In the genomic region with DNA sequence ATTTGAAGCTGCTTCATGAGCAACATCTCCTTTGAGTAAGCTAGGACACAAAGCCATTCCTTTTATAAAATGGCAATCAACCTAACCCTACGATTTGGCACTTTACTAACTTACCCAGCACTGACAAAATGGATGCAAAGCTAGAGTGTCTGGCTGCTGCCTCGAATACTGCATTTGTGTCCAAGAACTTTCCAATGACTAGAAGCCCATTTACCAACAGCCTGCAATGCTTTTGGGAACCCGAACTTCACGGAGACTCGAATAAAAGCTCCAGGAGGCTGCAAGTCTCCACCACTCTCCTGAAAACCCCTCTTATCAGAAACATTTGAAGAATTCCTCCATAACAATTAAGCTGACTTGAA, we compare ENCODE assay signal across 8 mouse cellular contexts. TPM values are rescaled to one million over a fixed set of nuclear protein-coding genes. Genes with fewer than 3 reads are reported as not detected.
DNase-seq lines count a peak whose midpoint lies in the region; ATAC-seq and TF ChIP-seq lines count a peak whose summit lies in the region.

No protein-coding gene starts in this region.

- H3K4me1 ChIP-seq in heart, embryonic 15.5 days (replicated peaks) = peaks cover 31% of the 10 kb centered on the region
- peaks cover 29 to 39% of the 10 kb centered on the region in 2 experiments for H3K4me1 ChIP-seq in MEL (ENCODE audit: control insufficient read depth in 1 of 2, insufficient read depth in 2 of 2, low read length in 2 of 2)
- peaks cover 30% of the 10 kb centered on the region for H3K4me1 ChIP-seq in forebrain, embryonic 10.5 days
- H3K4me1 ChIP-seq in liver, embryonic 11.5 days (replicated peaks; ENCODE audit: control insufficient read depth, insufficient read depth, low read length) = peaks cover 33% of the 10 kb centered on the region
- H3K4me1 ChIP-seq in stomach, postnatal 0 days (replicated peaks; ENCODE audit: control insufficient read depth, insufficient read depth) = no peaks in the 10 kb centered on the region; the same call in 1 of the 2 replicates

- TF ChIP-seq CTCF in MEL (IDR thresholded peaks at IDR 0.05 in 2 of 3, conservative IDR thresholded peaks at IDR 0.05 in 1 of 3; ENCODE audit: control insufficient read depth in 1 of 3, insufficient read depth in 1 of 3, low read depth in 2 of 3, low read length in 3 of 3, poor library complexity in 1 of 3, severe bottlenecking in 1 of 3) = no peak
- no peak for TF ChIP-seq CTCF in stomach, postnatal 0 days (IDR thresholded peaks at IDR 0.05; ENCODE audit: low read depth)

- under 1% methylated on average over 5 of the region's 5 CpGs for WGBS in heart, embryonic 15.5 days
- 9% methylated on average over 5 of the region's 5 CpGs for WGBS in forebrain, embryonic 10.5 days
- WGBS in liver, embryonic 11.5 days = 7% methylated on average over 5 of the region's 5 CpGs
- 3% methylated on average over 5 of the region's 5 CpGs for WGBS in stomach, postnatal 0 days

- H3K4me2 ChIP-seq in heart, embryonic 15.5 days = peak overlapping the region; percentile 63
- peak overlapping the region; percentile 79 for H3K4me2 ChIP-seq in liver, embryonic 11.5 days
- H3K4me2 ChIP-seq in stomach, postnatal 0 days (replicated peaks; ENCODE audit: low read depth) = peak overlapping the region; percentile 84

- peak overlapping the region; percentile 79 for H3K4me3 ChIP-seq in heart, embryonic 15.5 days
- peak overlapping the region; percentile 72 to 98 for H3K4me3 ChIP-seq in MEL (ENCODE audit: control insufficient read depth in 1 of 2, insufficient read depth in 1 of 2, low read depth in 2 of 2, low read length in 2 of 2)
- peak overlapping the region; percentile 97 for H3K4me3 ChIP-seq in forebrain, embryonic 10.5 days
- H3K4me3 ChIP-seq in liver, embryonic 11.5 days (ENCODE audit: low read depth, low read length) = peak overlapping the region; percentile 92
- peak overlapping the region; percentile 91 for H3K4me3 ChIP-seq in stomach, postnatal 0 days (ENCODE audit: low read depth, low read length)

- peak overlapping the region; percentile 100 for H3K27ac ChIP-seq in heart, embryonic 15.5 days
- peak overlapping the region; percentile 78 for H3K27ac ChIP-seq in MEL (ENCODE audit: control insufficient read depth, low read depth, low read length)
- peak overlapping the region; percentile 100 for H3K27ac ChIP-seq in forebrain, embryonic 10.5 days
- H3K27ac ChIP-seq in liver, embryonic 11.5 days (ENCODE audit: low read depth, low read length) = peak overlapping the region; percentile 98
- H3K27ac ChIP-seq in stomach, postnatal 0 days (replicated peaks) = peak overlapping the region; percentile 99

- no peaks in the 10 kb centered on the region for H3K9me3 ChIP-seq in heart, embryonic 15.5 days (replicated peaks)
- no peaks in the 10 kb centered on the region for H3K9me3 ChIP-seq in MEL (replicated peaks; ENCODE audit: insufficient read depth, low read length)
- no peaks in the 10 kb centered on the region for H3K9me3 ChIP-seq in forebrain, embryonic 10.5 days
- no peaks in the 10 kb centered on the region for H3K9me3 ChIP-seq in liver, embryonic 11.5 days (ENCODE audit: control insufficient read depth, low read length)
- no peaks in the 10 kb centered on the region for H3K9me3 ChIP-seq in stomach, postnatal 0 days (ENCODE audit: control insufficient read depth, low read length)

- no peaks in the 10 kb centered on the region for H3K36me3 ChIP-seq in heart, embryonic 15.5 days
- peaks cover 13 to 53% of the 10 kb centered on the region in 2 experiments for H3K36me3 ChIP-seq in MEL (ENCODE audit: control insufficient read depth in 1 of 2, insufficient read depth in 2 of 2, low read length in 2 of 2)
- peaks cover 15% of the 10 kb centered on the region for H3K36me3 ChIP-seq in forebrain, embryonic 10.5 days (replicated peaks)
- H3K36me3 ChIP-seq in liver, embryonic 11.5 days (ENCODE audit: control insufficient read depth, insufficient read depth, low read length) = no peaks in the 10 kb centered on the region
- H3K36me3 ChIP-seq in stomach, postnatal 0 days (ENCODE audit: control insufficient read depth, insufficient read depth, low read length) = no peaks in the 10 kb centered on the region

- no peaks in the 10 kb centered on the region for H3K27me3 ChIP-seq in heart, embryonic 15.5 days
- H3K27me3 ChIP-seq in MEL (ENCODE audit: control insufficient read depth in 1 of 2, insufficient read depth in 2 of 2, low read length in 2 of 2) = no peaks in the 10 kb centered on the region
- no peaks in the 10 kb centered on the region for H3K27me3 ChIP-seq in forebrain, embryonic 10.5 days (ENCODE audit: poor library complexity, severe bottlenecking)
- H3K27me3 ChIP-seq in liver, embryonic 11.5 days (replicated peaks; ENCODE audit: control insufficient read depth, insufficient read depth, low read length) = no peaks in the 10 kb centered on the region
- no peaks in the 10 kb centered on the region for H3K27me3 ChIP-seq in stomach, postnatal 0 days (ENCODE audit: control insufficient read depth, insufficient read depth, low read length)

- ATAC-seq in heart, embryonic 15.5 days (replicated peaks; ENCODE audit: insufficient number of reproducible peaks, insufficient read depth, low FRiP score, low read depth) = no peak
- ATAC-seq in liver, embryonic 11.5 days (replicated peaks; ENCODE audit: low FRiP score) = no peak
- no peak for ATAC-seq in stomach, postnatal 0 days (ENCODE audit: low FRiP score, low TSS enrichment)

- TF ChIP-seq EP300 in MEL (IDR thresholded peaks at IDR 0.05; ENCODE audit: low read depth in 1 of 2, low read length in 2 of 2) = 0 out of 4 replicates have a peak, but pooled peaks of 1 of the 2 experiments have one; percentile 17
- TF ChIP-seq EP300 in stomach, postnatal 0 days (optimal IDR thresholded peaks at IDR 0.05) = no peak

- intact Hi-C loops in heart, postnatal 14 days (cut with DNase I) = no loop called here

- no peak for TF ChIP-seq POLR2A in MEL (IDR thresholded peaks at IDR 0.05; ENCODE audit: control insufficient read depth in 1 of 2, insufficient read depth in 1 of 2, low read depth in 1 of 2, low read length in 2 of 2, poor library complexity in 1 of 2)

- TF ChIP-seq RAD21 in MEL (IDR thresholded peaks at IDR 0.05; ENCODE audit: low read depth, low read length) = no peak

- DNase-seq in heart, postnatal 14 days = no peak
- DNase-seq in MEL (ENCODE audit: low read depth, low spot score) = peak; percentile 57
- no peak for DNase-seq in forebrain, embryonic 10.5 days (ENCODE audit: extremely low spot score, low spot score)
- no peak for DNase-seq in liver, embryonic 11.5 days (ENCODE audit: low spot score)
- no peak for DNase-seq in stomach, postnatal 0 days (ENCODE audit: low spot score)
- DNase-seq in testis, postnatal 14 days (ENCODE audit: low spot score) = no peak
- DNase-seq in kidney, postnatal 4 days = no peak

- peaks cover 61% of the 10 kb centered on the region for H3K79me2 ChIP-seq in MEL (ENCODE audit: control insufficient read depth, insufficient read depth, low read length, poor library complexity)

- peak overlapping the region; percentile 97 for H3K9ac ChIP-seq in heart, embryonic 15.5 days
- peak overlapping the region; percentile 94 for H3K9ac ChIP-seq in MEL (ENCODE audit: control insufficient read depth, low read depth, low read length, poor library complexity, severe bottlenecking)
- H3K9ac ChIP-seq in liver, embryonic 11.5 days (ENCODE audit: low read depth, low read length) = peak overlapping the region; percentile 80
- H3K9ac ChIP-seq in stomach, postnatal 0 days (ENCODE audit: low read length) = peak overlapping the region; percentile 98

TF ChIP-seq in MEL, 35 proteins besides CTCF, POLR2A, EP300 and RAD21:
- TF ChIP-seq KAT2A (conservative IDR thresholded peaks at IDR 0.05; ENCODE audit: low read depth, low read length) = no peak
- TF ChIP-seq BHLHE40 (IDR thresholded peaks at IDR 0.05; ENCODE audit: borderline replicate concordance, low read depth, low read length) = no peak
- TF ChIP-seq MAFK (IDR thresholded peaks at IDR 0.05; ENCODE audit: borderline replicate concordance, low read depth, low read length) = no peak
- no peak for TF ChIP-seq HCFC1 (IDR thresholded peaks at IDR 0.05; ENCODE audit: low read depth, low read length)
- no peak for TF ChIP-seq TCF12 (IDR thresholded peaks at IDR 0.05; ENCODE audit: low read depth, low read length)
- TF ChIP-seq GABPA (IDR thresholded peaks at IDR 0.05; ENCODE audit: low read depth, low read length) = no peak
- TF ChIP-seq E2F4 (IDR thresholded peaks at IDR 0.05; ENCODE audit: borderline replicate concordance, low read depth, low read length) = no peak
- TF ChIP-seq ELF1 (IDR thresholded peaks at IDR 0.05; ENCODE audit: low read depth, low read length) = no peak
- TF ChIP-seq ZMIZ1 (IDR thresholded peaks at IDR 0.05; ENCODE audit: low read depth, low read length) = no peak
- TF ChIP-seq ZC3H11A (IDR thresholded peaks at IDR 0.05; ENCODE audit: low read depth, low read length) = no peak
- TF ChIP-seq CHD1 (IDR thresholded peaks at IDR 0.05; ENCODE audit: low read depth, low read length) = no peak
- TF ChIP-seq MAZ (IDR thresholded peaks at IDR 0.05; ENCODE audit: low read depth, low read length) = no peak
- TF ChIP-seq TAL1 (IDR thresholded peaks at IDR 0.05; ENCODE audit: low read length) = no peak
- TF ChIP-seq MYC (IDR thresholded peaks at IDR 0.05; ENCODE audit: low read depth, low read length) = no peak
- TF ChIP-seq TBP (IDR thresholded peaks at IDR 0.05; ENCODE audit: low read depth, low read length) = no peak
- TF ChIP-seq SMC3 (IDR thresholded peaks at IDR 0.05; ENCODE audit: low read depth, low read length) = no peak
- TF ChIP-seq NELFE (IDR thresholded peaks at IDR 0.05; ENCODE audit: low read depth, low read length) = no peak
- no peak for TF ChIP-seq UBTF (IDR thresholded peaks at IDR 0.05; ENCODE audit: borderline replicate concordance, insufficient read depth, low read depth, low read length)
- no peak for TF ChIP-seq MXI1 (IDR thresholded peaks at IDR 0.05; ENCODE audit: low read depth, low read length)
- TF ChIP-seq ZKSCAN1 (IDR thresholded peaks at IDR 0.05; ENCODE audit: low read depth, low read length) = no peak

RNA-seq across cellular contexts. Expression of a gene that starts 1.4 kb away (rescaled TPM):
- 13.8 and 15.4 TPM in 2 replicates for polyA plus RNA-seq in heart, embryonic 15.5 days (2015; fragmentation: Nextera tagmentation; extraction: Ambion mirVana)
- 10 to 100 TPM; 46.9 to 49.9 TPM for total RNA-seq in heart, postnatal 14 days (2021)
- 21.6 and 24.4 TPM in 2 replicates for total RNA-seq in MEL (2012; rRNA removed)
- polyA plus RNA-seq in MEL (2012; ENCODE audit: insufficient read depth in 1 of 2, insufficient read length in 2 of 2, low read depth in 1 of 2, low replicate concordance in 2 of 2, missing spikeins in 1 of 2) = 100 to 1,000 TPM in 1 of 2 experiments, 10 to 100 TPM in 1; 70.5 to 101 TPM
- polyA plus RNA-seq in forebrain, embryonic 10.5 days (2016; fragmentation: Nextera tagmentation; extraction: Ambion mirVana) = 14.7 and 15.2 TPM in 2 replicates
- 19.9 and 23.0 TPM in 2 replicates for polyA plus RNA-seq in liver, embryonic 11.5 days (2014; fragmentation: Nextera tagmentation; extraction: Ambion mirVana)
- 10.1 and 11.0 TPM in 2 replicates for polyA plus RNA-seq in stomach, postnatal 0 days (2015; fragmentation: Nextera tagmentation; extraction: Ambion mirVana)
